9 mouse cellular contexts compared by ENCODE assay signal in genomic region chr11:65107734-65108171, GRCm38 (mm10). TPM values are rescaled to one million over a fixed set of nuclear protein-coding genes. Genes with fewer than 3 reads are reported as not detected.
A peak's percentile ranks its signal among the peaks of the same experiment; 100 is the strongest.
DNase-seq lines count a peak whose midpoint lies in the region; ATAC-seq and TF ChIP-seq lines count a peak whose summit lies in the region.
"Had no signal": no experiment of that assay in that cellular context is flagged by ENCODE, and none has a peak within 500 bp of the region (broad histone marks: within the 10 kb centered on the region; RNA-seq: fewer than 3 reads in every experiment).

No protein-coding gene starts in this region.

- no peaks in the 10 kb centered on the region for H3K36me3 ChIP-seq in heart, embryonic 14.5 days (ENCODE audit: control insufficient read depth, insufficient read depth, low read length)
- no peaks in the 10 kb centered on the region for H3K36me3 ChIP-seq in testis, adult 2 months (ENCODE audit: control insufficient read depth, insufficient read depth, low read length)
- no peaks in the 10 kb centered on the region for H3K36me3 ChIP-seq in heart, embryonic 16.5 days (ENCODE audit: control insufficient read depth, insufficient read depth)
- H3K36me3 ChIP-seq: kidney, embryonic 15.5 days had no signal

- H3K27me3 ChIP-seq in heart, embryonic 14.5 days (ENCODE audit: control insufficient read depth, insufficient read depth, low read length), result no peaks in the 10 kb centered on the region
- H3K27me3 ChIP-seq in testis, adult 2 months (ENCODE audit: control insufficient read depth, insufficient read depth, low read length), result no peaks in the 10 kb centered on the region
- no peaks in the 10 kb centered on the region for H3K27me3 ChIP-seq in heart, embryonic 16.5 days (ENCODE audit: control insufficient read depth, insufficient read depth, low read length)
- H3K27me3 ChIP-seq: kidney, embryonic 15.5 days had no signal

- no peak for TF ChIP-seq CTCF in testis, adult 2 months (IDR thresholded peaks at IDR 0.05; ENCODE audit: control insufficient read depth, insufficient read depth, insufficient replicate concordance, low read depth, low read length)

- H3K4me1 ChIP-seq in heart, embryonic 14.5 days (ENCODE audit: control insufficient read depth in 2 of 2, insufficient read depth in 2 of 2, low read length in 2 of 2), result peaks cover 21 to 46% of the 10 kb centered on the region in 2 experiments
- H3K4me1 ChIP-seq in testis, adult 2 months (ENCODE audit: control insufficient read depth, insufficient read depth, low read length), result peaks cover 11% of the 10 kb centered on the region
- H3K4me1 ChIP-seq in heart, embryonic 16.5 days (ENCODE audit: control insufficient read depth, insufficient read depth, low read length), result peaks cover 34% of the 10 kb centered on the region

- TF ChIP-seq POLR2A in testis, adult 2 months (IDR thresholded peaks at IDR 0.05; ENCODE audit: control insufficient read depth, low read depth, low read length), result no peak

- peak overlapping the region; percentile 5 to 69 for H3K27ac ChIP-seq in heart, embryonic 14.5 days (replicated peaks in 1 of 2; ENCODE audit: control insufficient read depth in 1 of 2, insufficient read depth in 1 of 2, low read depth in 2 of 2, low read length in 2 of 2)
- peak overlapping the region; percentile 26; the same call in 1 of the 2 replicates for H3K27ac ChIP-seq in testis, adult 2 months (ENCODE audit: control insufficient read depth, insufficient read depth, low read depth, low read length)
- H3K27ac ChIP-seq in heart, embryonic 16.5 days (ENCODE audit: low read length), result peak overlapping the region; percentile 56
- H3K27ac ChIP-seq: kidney, embryonic 15.5 days had no signal

- H3K9me3 ChIP-seq in heart, embryonic 14.5 days (ENCODE audit: control insufficient read depth, low read length), result no peaks in the 10 kb centered on the region
- no peaks in the 10 kb centered on the region for H3K9me3 ChIP-seq in heart, embryonic 16.5 days (replicated peaks; ENCODE audit: control insufficient read depth, low read length)
- H3K9me3 ChIP-seq: kidney, embryonic 15.5 days had no signal

- ATAC-seq in heart, embryonic 14.5 days (ENCODE audit: insufficient number of reproducible peaks, insufficient read depth, low FRiP score, low read depth), result peak; percentile 71
- ATAC-seq in heart, embryonic 16.5 days (replicated peaks; ENCODE audit: extremely low read depth, insufficient read depth, low FRiP score), result peak; percentile 92

- 41% methylated on average over 5 of the region's 5 CpGs for WGBS in heart, embryonic 14.5 days
- 32% methylated on average over 5 of the region's 5 CpGs for WGBS in heart, embryonic 16.5 days

- H3K4me2 ChIP-seq in heart, embryonic 14.5 days (ENCODE audit: low read length), result no peak overlapping the region
- H3K4me2 ChIP-seq in heart, embryonic 16.5 days (ENCODE audit: low read depth, low read length), result no peak overlapping the region
- H3K4me2 ChIP-seq: kidney, embryonic 15.5 days had no signal

- H3K4me3 ChIP-seq in heart, embryonic 14.5 days (ENCODE audit: control insufficient read depth in 1 of 2, insufficient read depth in 1 of 2, low read depth in 1 of 2, low read length in 2 of 2), result no peak overlapping the region
- H3K4me3 ChIP-seq in testis, adult 2 months (ENCODE audit: control insufficient read depth, low read depth, low read length), result no peak overlapping the region
- H3K4me3 ChIP-seq in heart, embryonic 16.5 days (ENCODE audit: low read length), result no peak overlapping the region
- H3K4me3 ChIP-seq: kidney, embryonic 15.5 days had no signal

- DNase-seq in heart, adult 9 months (ENCODE audit: low spot score in 2 of 2), result no peak
- DNase-seq in testis, postnatal 10 days (ENCODE audit: low spot score), result no peak
- DNase-seq in testis, postnatal 14 days (ENCODE audit: low spot score), result peak; percentile 22
- DNase-seq in right cerebral cortex, postnatal 25 days, result no peak
- no peak for DNase-seq in urinary bladder, postnatal 14 days (ENCODE audit: low spot score)

- no peak overlapping the region for H3K9ac ChIP-seq in heart, embryonic 14.5 days (ENCODE audit: low read length)
- peak overlapping the region; percentile 42 for H3K9ac ChIP-seq in heart, embryonic 16.5 days (ENCODE audit: low read length)
- H3K9ac ChIP-seq: kidney, embryonic 15.5 days had no signal

RNA-seq across cellular contexts. Expression of gene 1700086D15Rik, which starts 51.9 kb away (rescaled TPM):
- 0.19 TPM in 1 of 2 replicates, not detected in the other for polyA plus RNA-seq in heart, embryonic 14.5 days (2014; fragmentation: Nextera tagmentation; extraction: Ambion mirVana)
- 3.8 and 6.4 TPM in 2 replicates for polyA plus RNA-seq in testis, adult 2 months (2012; rRNA removed)
- polyA plus RNA-seq in heart, embryonic 16.5 days (2015; fragmentation: Nextera tagmentation; extraction: Ambion mirVana), result 0.27 TPM in 1 of 2 replicates, not detected in the other
- polyA plus RNA-seq: kidney, embryonic 15.5 days had no signal

RNA-seq across cellular contexts. Expression of gene Arhgap44, which starts 55.0 kb away (rescaled TPM):
- 13.9 and 14.0 TPM in 2 replicates for polyA plus RNA-seq in heart, embryonic 14.5 days (2014; fragmentation: Nextera tagmentation; extraction: Ambion mirVana)
- polyA plus RNA-seq in testis, adult 2 months (2012; rRNA removed), result 8.6 and 9.8 TPM in 2 replicates
- 11.3 and 11.4 TPM in 2 replicates for polyA plus RNA-seq in heart, embryonic 16.5 days (2015; fragmentation: Nextera tagmentation; extraction: Ambion mirVana)
